Mouse (Mus musculus): ENCODE results near the gene Hist1h4k.
"Not testable (repeated sequence)": the region's sequence is repeated elsewhere in the genome, so short reads cannot be mapped to it uniquely, and the experiment has no call there.

Hist1h4k gene

DNA sequence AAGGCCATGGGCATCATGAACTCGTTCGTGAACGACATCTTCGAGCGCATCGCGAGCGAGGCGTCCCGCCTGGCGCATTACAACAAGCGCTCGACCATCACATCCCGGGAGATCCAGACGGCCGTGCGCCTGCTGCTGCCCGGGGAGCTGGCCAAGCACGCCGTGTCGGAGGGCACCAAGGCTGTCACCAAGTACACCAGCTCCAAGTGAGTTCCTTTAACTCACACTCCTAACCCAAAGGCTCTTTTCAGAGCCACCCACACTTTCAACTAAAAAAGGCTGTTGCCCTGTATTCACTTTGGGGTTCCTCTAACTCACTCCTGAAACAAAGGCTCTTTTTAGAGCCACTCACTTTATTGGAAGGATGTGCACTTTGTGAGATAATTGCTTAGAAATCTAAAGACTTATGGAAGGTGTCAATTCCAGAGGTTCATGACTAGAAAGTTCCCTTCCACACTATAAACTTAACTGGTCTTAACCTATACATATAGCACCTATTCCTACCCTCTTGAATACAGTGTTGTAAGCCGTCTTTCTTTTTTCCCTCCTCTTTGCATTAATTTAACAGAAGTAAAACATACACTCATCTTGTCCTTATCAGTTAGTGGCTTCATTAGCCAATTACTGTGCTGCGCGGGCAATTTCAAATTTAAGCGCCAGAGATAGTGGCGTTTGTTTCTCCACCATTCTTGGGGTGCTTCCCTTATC is 4.1 kb upstream of the Hist1h4k start:
- not testable (repeated sequence) for DNase-seq

DNA sequence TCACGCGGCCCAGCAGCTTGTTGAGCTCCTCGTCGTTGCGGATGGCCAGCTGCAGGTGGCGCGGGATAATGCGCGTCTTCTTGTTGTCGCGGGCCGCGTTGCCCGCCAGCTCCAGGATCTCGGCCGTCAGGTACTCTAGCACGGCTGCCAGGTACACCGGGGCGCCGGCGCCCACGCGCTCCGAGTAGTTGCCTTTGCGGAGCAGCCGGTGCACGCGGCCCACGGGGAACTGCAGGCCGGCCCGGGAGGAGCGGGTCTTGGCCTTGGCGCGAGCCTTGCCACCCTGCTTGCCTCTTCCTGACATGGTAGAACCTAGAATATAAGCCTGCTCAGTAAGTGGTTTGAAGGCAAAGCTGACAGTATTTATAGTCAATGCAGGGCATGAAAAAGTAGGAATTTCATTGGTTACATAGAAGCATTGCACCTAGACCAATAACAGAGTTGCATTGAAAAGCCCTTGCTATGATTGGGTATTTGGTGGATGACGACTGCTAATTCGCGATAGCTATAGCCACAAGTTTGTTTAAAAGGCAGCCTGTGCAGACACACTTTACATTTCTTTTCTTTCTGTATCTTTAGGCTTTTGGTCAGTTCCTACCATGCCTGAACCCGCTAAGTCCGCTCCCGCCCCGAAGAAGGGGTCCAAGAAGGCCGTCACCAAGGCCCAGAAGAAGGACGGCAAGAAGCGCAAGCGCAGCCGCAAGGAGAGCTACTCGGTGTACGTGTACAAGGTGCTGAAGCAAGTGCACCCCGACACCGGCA is 3.4 kb upstream of the Hist1h4k start, which contains the start of the genes Hist1h2ak and Hist1h2bn:
Gene Hist1h2ak (minus strand): TSS at position 304 of the 762 bp plus-strand sequence.
Gene Hist1h2bn (plus strand): TSS at position 600 of the 762 bp plus-strand sequence.
- DNase-seq = peak; percentile 90

DNA sequence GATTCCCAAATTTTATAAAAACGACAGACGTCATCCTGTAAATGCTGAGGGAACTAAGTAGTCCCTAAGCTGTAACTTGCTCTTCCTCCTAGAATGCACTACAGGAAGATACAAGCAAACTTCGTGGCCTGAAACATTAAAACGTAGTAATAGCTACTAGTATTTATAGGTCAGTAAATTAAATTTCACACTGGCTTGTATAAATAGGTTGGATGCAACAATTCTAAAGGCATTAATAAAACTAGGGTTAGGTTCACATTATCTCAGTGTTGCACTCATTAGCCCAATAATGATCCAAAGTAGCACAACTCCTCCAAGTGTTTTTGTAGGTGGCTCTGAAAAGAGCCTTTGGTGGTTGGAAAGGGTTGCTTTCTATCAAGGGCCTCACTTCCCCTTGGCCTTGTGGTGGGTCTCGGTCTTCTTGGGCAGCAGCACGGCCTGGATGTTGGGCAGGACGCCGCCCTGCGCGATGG is 2.8 kb upstream of the Hist1h4k start:
- no peak for DNase-seq

DNA sequence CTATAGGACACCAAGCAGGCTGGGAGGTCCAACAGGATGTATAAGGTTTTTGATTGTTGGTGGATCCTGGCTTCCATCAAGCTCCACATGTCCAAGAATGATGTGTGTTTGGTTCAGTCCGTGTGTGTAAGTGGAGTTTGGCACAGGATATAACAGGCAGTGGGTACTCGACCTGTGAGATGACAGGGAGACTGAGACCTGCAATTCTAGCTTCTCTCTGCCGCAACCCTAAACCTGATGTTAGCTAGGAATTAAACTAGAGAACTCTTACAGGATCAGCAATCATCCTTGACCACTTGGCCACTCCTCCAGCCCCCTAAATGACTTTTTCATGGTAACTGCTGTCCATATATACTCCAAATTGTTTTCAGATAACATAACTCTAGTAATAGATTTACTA is 2.1 kb upstream of the Hist1h4k start:
- no peak for DNase-seq

DNA sequence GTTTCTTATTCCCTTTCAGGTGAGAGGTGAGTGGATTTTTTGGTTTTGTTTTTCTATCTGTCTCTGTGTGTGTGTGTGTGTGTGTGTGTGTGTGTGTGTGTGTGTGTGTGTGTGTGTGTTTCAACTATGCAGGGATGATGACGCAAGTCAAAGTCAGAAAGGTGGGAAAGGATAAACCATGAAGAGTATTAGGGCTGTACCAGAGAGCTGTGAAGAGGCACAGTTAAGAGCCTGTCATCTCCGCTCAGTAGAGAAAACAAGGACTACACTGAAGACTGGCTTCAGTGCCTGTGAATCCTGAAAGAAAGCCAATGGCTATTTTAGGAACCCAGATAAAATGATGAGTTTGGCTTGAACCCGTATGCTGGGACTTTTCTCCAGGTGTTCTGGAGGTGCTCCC is 1.5 kb upstream of the Hist1h4k start:
- DNase-seq = no peak

DNA sequence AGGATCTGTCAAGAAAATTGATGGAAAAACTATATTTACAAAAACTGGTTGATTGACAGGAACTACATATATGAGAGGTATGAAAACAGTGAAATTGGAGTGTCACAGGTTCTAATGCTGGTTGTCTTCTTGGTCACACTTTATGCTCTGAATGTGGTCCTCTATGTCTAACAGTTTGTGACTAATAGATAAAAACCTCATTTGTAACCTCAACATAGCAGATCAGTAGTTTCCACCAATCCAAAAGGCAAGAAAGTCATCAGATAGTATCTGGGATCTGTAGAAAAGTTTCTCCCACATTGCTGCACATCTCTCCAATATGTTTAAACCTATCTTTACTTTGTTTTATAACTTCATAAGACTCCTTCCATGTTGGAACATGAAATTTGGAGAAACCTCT is 1.1 kb upstream of the Hist1h4k start:
- no peak for DNase-seq

DNA sequence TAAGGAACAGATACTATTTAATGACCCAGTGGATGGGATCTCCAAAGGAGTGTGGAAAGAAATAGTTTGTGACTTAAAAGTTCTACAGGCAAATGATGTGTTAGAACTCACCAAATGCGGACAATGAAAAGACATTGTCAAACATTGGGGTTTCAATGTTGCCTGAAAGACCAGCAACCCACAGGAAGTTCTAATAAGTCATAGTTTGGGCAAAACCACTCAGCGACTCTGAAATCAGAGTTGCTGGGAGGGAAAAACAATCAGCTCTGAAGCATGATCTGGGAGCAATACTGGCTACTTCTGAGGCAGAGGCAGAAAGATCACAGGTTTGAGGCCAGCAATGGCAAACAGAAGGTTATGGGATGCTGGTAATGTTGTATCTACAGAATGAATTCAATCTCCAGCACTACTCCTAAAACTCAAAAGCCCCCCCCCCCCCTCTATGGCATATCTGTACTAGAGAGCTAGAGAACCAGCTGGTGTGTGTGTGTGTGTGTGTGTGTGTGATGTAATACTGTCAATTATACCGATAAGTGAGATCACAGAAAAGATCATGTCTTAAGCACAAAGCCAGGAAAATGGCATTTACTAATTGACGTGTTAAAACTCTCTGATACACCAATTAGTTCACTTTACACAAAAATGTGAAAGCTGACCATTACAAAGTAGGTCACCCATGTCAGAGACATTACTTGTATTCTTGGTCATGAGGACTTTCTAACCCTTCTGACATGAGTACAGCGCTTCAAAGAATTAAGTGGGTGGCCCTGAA is 732 bp downstream of the Hist1h4k start:
- no peak for DNase-seq

DNA sequence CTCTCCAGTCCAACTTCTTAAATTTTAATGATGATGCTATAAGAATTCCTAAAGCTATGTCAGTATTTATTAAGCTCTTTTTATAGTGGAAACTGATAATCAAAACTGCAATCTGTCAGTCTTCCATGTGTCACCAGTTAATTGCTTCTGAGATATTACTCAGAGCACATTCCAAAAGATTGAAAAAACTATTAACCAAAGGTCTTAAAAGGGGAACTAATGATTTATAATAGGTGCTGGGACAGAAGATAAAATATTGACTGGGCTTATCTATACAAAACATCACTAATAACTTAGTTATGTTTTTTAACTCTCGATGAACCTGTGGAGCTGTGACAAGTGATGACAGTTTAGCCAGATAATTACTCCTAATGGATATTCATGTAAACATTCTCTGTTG is 5.3 kb downstream of the Hist1h4k start:
- DNase-seq = no peak

DNA sequence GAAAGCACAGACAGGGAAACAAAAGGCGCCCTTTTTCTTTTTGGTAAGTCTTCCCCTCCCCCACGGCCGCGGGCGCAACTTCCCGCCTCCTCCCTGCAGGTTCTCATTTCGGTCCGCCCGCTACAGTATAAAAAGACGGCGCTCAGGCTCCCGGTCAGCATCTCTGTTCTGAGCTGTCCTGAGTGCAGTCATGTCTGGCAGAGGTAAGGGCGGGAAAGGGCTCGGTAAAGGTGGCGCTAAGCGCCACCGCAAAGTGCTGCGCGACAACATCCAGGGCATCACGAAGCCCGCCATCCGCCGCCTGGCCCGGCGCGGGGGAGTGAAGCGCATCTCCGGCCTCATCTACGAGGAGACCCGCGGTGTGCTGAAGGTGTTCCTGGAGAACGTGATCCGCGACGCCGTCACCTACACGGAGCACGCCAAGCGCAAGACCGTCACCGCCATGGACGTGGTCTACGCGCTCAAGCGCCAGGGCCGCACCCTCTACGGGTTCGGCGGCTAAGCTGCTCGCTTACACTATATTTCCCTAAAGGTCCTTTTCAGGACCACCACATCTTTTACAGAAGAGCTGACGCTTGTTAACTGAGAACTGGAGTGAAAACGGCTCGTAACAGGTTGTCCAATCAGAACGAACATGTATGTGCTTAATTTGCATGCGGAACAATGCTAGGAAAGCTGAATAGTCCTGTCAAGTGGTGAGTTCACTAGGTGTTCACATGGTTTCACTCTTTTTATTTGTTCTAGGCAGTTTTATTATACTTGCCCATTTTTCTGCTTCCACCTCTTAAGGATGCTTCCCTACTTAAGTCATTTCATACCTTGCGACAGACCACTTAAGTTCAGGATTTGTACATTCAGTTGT is 15.2 kb downstream of the Hist1h4k start, which contains the start of gene Hist1h4j:
Gene Hist1h4j (plus strand): TSS at position 159 of the 862 bp plus-strand sequence.
- peak; percentile 74 for DNase-seq

DNA sequence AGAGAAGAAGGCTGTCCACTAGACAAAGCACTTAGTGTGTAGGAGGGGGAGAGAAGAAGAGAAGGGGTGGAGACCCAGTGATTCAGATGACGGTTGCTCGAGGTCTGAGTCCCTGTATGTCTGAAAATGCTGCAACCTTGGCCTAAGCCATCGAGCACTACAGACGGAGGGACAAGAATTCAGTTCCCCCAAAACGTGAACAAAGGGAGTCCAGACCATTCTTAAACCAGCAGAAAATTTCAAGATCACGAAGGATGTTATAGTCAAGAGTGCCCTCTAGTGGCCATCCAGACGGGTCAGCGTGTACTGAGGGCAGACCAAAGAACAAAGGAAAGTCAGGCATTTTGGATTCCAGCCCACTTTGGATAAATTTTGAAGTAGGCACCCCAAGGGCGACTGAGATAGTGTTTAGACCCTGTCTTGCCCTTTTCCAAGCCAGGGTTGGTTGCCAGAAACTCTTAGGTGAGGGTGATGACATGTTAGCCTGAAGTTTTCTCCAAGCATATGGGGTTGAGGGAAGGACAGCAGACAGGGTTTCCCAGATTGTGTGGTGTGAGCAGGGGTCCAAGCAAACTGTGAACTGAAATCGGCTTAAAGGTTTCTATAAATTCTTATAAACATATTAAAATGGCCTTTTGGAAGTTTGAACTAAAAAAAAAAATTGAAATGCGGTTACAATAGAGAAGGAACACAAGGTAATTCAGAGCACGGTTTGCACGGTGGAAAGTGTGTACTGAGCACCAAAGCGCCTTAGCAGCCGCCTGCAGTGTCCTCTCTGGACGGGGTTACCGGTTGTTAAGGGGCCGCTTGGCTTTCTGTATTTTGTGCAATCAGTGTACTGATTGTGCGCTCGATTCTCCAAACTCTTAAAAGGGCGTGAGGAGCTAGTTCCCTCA is 16.0 kb downstream of the Hist1h4k start:
- DNase-seq = peak; percentile 71

DNA sequence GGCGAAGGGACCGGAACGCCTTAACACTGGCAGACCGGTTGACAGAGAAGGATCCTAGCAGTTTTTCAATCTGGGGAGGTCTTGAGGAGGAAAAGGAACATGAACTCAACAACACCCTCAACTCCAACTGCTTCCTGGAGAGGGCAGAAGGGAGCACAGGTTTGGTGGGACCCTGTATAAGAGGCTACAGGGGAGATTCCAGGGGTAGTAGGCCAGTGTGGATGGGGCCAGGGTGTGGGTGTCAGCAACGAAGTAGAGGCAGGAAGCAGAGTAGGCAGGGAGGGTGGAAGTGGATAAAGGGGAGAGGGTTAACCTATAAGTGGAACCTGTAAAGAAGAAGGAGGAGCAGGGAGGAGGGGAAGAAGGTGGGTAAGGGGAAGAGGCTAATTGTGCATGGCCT is 16.8 kb downstream of the Hist1h4k start:
- no peak for DNase-seq

DNA sequence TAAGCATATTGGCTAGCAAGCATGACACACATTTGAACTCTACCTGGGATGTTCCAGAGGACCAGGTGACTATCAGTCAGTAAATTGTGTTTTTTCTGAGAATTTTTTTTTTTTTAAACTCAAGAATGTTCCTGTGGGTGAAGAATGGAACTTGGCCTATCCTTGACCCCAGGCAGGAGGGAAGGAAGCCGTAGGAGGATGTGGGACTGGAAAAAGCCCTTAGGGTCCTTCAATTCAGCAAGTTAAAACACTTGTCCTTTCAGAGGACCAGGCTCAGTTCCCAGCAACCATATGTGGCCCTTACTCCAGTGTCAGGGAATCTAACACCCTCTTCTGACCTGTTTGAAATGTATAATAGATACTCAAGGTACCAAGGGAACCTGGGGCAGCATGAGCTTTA is 20.8 kb downstream of the Hist1h4k start:
- DNase-seq = no peak

DNA sequence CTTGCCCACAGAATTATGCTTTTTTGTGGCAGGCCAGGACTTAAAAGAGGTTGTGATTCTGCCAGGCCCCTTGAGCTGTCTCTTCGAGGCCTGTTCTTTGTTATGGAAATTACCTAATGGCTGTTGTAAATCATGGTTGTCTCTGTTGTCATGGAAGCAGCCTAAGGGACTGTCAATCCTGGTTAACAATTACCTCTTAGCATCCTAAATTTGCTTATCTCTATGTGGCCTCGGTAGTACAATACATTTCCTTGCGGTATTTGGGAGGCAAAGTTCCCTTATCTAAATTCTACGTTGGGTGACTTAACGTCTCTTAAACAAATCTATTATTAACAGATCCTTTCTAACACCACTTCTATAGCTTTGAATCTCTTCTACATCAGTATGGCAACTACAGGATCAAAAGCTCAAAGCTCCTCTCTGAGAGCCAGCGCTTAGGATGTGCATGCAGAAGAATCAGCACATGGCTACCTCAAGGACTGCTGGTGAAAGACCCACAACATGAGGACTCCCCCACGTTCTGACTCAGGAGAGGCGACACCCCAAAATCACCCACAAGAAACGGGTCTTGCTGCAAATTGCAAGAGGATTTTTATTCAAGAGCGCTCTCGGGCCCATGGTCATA is 22.2 kb downstream of the Hist1h4k start:
- DNase-seq = no peak

DNA sequence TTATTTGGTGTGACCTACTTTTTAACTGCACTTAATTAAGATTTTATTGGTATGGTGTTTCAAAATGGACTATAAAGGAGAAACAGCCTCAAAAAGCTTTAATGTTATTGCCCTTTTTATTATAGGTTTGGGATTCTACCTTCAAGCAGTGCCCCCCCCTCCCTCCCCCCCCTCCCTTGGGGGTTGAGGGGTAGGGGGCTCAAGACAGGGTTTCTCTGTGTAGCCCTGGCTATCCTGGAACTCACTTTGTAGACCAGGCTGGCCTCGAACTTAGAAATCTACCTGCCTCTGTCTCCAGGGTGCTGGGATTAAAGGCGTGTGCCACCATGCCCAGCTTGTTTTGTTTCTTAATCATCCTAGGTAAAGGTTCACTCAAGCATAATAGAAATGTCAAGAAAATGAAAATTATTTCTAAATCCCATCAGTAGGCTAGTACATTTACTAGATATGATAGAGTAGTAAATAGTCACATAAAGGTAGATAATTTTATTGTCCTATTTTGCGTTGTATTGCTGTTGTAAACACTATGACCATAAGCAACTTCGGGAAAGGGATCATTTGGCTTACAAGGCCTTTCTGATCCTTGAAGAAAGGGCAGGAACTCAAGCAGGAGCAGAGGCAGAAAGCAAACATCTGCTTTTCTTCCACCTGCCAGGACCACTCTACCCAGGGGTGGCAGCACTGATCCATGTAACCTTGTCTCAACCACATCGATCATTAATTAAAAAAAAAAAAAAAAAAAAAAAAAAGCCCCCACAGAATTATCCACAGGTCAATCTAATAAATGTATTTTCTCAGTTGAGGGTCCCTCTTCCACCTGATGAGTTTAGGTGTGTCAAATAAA is 27.1 kb downstream of the Hist1h4k start:
- no peak for DNase-seq

DNA sequence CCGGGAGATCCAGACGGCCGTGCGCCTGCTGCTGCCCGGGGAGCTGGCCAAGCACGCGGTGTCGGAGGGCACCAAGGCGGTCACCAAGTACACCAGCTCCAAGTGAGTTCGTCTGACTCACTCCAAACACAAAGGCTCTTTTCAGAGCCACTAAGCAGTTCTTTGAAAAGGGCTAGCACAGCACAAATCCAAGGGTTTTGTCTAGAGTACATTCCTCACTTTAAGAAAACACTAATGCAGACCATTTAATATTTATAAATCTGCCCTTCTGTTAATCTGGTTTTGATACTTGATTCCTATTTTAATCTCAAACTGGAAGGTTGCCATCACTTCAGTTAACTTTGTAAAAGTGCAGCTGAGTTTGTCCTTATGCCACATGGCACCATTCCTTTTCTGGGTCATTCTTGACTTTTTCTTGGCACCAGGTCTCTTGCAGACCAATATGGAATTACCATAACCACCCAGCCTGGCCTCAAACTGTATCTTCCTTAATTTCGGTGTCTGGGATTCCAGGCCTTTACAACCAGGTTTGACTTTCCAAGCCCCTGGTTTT is 27.9 kb downstream of the Hist1h4k start:
- DNase-seq = no peak

DNA sequence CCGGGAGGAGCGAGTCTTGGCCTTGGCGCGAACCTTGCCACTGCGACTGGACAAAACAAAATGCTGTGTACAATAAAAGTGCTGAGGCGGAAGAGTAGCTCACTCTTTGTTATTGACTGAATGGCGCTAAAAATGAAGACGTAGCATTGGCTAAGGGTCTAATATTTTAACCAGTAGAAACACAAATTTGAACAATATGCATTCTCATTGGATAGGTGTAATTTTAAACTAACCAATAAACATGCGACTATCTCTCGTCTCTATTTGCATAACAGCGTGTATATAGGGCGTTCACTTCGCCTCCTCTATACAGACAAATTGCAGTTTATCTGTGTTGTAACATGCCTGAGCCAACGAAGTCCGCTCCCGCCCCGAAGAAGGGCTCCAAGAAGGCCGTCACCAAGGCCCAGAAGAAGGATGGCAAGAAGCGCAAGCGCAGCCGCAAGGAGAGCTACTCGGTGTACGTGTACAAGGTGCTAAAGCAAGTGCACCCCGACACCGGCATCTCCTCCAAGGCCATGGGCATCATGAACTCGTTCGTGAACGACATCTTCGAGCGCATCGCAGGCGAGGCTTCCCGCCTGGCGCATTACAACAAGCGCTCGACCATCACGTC is 28.4 kb downstream of the Hist1h4k start, which contains the start of gene Hist1h2bm:
Gene Hist1h2bm (plus strand): TSS at position 288 of the 616 bp plus-strand sequence.
- peak; percentile 64 for DNase-seq

DNA sequence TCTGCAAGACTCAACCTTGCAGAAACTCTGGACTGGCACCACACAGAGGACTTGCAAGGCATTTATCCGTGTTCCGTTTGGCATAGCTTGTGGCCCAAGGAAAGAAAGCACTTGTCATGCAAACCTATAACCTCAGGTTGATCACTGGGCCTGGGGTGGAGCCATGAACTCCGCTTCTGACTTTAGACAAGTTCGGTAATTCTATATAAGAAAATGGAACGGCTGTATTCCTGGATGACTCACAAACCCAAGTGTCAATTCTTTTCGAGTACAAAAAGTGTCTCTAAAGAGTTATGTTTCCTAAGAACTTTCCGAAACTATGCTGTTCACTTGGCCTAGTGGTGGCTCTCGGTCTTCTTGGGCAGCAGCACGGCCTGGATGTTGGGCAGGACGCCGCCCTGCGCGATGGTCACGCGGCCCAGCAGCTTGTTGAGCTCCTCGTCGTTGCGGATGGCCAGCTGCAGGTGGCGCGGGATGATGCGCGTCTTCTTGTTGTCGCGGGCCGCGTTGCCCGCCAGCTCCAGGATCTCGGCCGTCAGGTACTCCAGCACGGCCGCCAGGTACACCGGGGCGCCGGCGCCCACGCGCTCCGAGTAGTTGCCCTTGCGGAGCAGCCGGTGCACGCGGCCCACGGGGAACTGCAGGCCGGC is 29.1 kb downstream of the Hist1h4k start:
- DNase-seq = not testable (repeated sequence)

Measured in right cerebral cortex, adult 18-20 months (tissue).